Mouse (Mus musculus) mesoderm, embryonic 11.5 days (tissue): Measurements from ENCODE around the gene Rusc2.

ENCODE experiments used
- DNase-seq: peaks from one replicate; pipeline ENCODE4 v3.0.0-alpha.2; 2012; ENCODE audit warnings: low read depth, low spot score

The Rusc2 gene

DNA sequence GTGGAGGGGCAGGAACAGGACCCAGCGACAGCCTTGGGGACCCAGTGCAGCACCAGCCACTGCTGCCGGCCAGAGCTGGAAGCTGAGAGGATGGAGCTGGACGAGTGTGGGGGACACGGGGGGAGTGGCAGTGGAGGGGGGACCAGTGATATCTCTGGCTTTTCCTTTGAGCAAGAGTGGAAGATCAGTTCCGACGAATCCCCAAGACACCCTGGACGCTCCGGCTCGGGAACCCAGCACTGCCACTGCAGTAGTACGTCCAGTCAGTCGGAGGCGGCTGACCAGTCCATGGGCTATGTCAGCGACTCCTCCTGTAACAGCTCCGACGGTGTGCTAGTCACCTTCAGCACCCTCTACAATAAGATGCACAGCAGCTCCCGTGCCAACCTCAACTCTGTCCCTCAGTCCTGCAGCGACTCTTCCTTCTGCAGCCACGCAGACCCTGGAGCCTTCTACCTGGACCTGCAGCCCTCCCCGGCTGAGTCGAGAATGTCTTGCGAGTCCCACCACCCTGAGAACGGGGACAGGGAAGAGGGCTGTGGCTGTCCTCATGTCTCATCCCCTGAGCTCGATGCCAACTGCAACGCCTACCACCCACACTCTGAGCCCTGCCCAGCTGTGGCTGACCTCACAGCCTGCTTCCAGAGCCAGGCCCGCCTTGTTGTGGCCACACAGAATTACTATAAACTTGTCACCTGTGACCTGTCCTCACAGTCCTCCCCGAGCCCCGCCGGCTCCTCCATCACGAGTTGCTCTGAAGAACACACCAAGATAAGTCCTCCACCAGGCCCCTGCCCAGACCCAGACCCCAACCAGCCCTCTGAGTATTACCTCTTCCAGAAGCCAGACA is 33.7 kb downstream of the Rusc2 start:
- no peak for DNase-seq

DNA sequence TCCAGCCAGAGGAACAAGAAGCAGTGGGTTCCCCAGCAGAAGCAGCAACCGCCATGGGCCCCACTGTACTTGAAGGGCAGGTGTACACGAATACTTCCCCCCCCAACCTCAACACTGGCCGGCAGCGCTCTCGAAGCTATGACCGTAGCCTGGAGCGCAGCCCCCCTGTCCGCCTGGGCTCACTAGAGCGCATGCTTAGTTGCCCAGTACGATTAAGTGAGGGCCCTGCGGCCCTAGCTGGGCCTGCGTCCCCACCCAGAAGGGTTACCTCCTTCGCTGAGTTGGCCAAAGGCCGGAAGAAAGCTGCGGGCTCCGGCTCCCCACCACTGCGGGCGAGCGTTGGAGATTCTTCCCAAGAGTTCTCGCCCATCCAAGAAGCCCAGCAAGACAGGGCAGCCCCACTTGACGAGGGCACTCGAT is 34.3 kb downstream of the Rusc2 start:
- no peak for DNase-seq

DNA sequence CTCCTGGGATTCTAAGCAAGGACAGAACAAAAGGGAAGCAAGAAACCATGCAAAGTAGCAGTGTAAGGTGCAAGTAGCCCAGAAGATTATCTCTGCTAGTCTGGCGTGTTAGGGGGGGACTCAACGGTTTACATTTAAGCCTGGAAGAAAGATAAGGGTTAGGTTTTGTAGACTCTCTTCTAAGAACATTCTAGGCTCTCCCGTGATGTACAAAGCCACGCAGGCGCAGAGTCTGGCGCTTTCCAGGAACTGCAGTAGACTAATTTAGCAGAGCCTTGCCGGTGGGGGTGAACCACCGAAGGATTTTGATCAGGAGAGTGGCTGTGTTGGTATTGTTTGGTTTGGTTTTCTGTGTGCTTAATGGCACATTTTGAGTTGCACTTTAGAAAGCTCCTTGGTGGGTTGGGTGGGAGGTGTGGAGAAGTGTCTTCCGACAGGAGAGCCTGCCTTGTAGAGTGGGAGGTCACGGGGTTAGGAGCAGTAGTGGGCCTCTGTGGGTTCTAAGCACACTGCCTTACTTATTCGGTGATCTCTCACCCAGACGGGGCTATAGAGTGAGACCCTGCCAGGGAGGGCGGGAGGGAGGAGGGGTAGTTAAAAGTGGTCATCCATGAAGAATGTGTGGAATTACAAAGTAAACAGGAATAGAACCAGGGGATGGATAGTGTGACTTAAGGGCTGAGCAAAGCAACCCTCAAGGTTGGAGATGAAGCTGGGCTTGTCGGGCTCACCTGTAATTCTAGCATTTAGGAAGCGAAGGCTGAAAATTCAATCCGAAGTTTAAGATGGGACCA is 35.7 kb downstream of the Rusc2 start:
- DNase-seq = no peak

DNA sequence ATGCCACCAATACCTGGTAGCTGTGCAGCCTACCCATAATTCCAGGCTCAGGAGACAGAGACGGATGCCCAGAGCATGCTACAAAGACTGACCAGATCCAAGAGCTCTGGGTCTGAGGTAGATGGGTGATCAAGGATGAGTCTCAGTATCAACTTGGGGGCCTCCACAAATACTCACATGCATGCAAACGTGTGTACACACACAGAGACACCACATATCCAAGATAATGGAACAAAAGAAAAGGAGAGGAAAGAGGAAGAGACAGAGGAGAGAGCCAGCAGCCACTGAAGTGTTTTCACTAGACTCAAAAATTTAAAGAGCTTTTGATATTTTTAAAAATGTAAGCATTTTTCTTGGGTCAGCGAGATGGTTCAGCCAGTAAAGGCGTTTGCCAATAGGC is 36.7 kb downstream of the Rusc2 start:
- DNase-seq = no peak

DNA sequence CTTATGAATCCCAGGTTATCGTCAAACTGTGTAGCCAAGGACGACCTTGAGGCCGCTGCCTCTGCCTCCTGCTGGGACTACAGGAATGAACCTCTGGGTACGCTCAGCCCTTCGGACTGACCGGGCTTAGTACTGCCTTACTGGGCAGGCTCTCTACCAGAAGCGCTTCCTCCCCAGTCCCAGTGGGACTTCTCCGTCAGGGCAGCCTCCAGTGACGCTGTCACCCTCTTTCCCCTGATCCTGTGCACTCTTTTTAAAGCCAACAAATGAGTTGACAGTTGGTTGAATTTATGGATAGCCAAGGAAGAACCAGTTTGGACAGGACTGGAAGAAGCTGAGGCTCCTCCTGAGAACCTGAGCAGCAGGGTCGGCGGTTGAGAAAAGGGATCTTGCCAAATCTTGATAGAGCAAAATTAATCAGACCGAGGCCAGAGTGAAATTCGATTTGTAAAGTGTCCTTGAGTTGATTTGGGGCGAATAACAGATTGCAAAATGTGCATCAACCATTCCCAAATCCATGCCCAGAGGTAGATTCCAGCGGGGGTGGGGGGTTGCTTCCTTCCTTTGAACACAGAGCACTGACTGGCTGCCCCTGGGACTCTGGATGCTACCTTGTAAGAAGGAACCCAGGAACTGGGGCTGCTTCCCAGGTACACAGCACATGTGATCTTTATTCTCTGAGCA is 37.3 kb downstream of the Rusc2 start:
- no peak for DNase-seq

DNA sequence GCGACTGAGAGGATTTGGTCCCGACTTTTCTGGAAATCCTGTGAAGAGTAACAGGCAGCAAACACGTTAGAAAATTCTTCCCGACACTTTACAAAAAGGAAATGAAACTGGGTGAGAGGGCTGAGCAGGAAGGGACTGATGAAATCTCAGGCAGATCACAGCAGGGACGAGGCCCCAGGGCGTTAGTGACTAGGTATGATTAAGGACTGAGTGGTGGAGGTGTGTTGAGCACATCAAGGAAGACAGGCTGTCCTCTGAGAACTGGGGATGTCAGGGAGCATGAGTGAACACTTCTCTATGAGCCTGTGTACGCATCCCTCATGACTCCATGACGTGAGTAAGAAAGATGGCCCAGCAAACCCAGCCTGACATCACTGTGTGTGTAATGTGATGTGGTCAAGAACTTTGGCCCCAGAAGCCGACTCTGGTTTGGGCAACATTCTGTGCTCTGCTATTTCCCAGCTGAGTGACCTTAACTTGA is 38.1 kb downstream of the Rusc2 start:
- no peak for DNase-seq

DNA sequence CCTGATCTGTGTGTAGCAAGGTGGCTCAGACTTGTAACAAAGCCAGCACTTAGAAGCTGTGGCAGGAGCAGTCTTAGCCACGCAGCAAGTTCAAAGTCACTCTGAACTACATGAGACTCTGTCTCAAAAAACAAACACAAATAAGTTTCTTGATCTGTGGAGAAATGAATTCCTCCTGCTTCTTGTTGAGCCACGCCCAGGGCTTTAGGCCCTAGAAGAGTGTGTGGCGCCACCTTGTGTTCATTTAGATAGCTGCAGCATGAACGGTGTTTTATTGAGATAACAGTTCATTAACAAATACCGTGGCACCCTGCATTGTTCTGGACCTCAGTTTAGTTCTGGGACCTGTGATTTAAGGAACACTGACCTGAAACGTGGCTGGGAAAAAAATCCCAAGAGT is 38.5 kb downstream of the Rusc2 start:
- peak; percentile 86 for DNase-seq

DNA sequence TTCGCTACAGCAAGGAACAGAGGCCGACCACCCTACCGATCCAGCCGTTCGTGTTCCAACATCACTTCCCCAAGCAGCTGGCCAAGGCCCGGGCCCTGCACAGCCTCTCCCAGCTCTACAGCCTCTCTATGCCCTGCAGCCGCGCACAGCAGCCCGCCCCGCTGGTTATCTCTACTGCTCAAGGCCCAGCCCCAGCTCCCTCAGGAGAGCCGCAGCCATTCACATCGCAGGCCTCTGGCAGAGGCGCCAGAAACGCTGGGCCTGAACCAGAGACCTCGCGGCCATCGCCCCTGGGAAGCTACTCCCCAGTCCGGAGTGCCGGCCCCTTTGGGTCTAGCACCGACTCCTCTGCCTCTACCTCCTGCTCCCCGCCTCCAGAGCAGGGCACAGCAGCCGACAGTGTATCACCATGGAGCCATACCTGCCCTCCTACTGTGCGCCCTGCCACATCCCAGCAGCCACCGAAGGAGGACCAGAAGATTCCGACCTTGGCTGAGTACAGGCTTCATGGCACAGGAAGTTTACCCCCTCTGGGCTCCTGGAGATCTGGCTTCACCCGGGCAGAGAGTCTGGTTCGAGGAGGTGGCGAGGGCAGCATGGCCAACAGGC is 40.0 kb downstream of the Rusc2 start:
- no peak for DNase-seq

DNA sequence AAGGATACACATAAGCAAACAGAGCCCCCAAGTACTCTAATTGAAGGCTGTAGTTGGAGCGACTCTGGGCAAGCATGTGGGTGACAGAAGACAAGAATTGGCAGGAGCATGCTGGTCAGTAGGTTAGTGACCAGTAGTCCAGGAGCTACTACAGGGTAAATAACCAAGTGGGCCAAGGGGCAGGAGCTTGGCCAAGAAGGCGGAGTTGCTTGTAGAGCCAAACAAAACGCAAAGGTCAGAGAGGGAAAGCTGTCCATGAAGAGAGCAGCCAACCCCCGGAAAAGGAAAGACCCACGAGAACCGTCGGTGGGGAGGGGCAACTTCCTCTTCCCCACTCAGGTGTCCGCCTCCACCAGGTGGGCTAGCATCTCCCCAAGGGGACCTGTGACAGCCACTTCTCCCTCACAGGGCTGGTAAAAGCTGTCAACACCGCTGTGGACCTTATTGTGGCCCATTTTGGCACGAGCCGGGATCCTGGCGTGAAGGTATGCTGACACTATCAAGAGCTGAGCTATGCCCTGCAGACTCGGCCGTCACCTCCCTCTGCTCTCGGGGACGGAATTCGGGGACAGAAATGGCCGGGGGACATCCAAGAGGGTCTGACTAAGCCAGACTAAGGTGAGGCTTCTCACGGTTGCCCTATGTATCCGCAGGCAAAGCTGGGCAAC is 41.6 kb downstream of the Rusc2 start:
- no peak for DNase-seq

DNA sequence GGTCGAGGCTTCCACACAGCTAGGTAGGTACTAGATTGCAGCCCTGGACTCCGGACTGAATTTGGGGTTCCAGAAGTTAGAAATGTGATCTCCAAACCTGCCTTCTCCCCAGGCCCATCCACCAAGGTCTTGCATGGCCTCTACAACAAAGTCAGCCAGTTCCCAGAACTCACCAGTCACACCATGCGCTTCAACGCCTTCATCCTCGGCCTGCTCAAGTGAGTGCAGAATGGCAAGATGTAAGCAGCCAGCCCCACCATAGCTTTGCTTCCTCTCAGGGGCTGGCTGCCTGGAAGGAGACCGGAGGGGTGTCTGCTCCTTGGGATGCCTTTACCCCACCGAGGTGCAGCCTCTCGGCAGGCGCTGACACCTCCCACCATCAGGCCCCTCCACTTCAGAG is 42.3 kb downstream of the Rusc2 start:
- DNase-seq = no peak

DNA sequence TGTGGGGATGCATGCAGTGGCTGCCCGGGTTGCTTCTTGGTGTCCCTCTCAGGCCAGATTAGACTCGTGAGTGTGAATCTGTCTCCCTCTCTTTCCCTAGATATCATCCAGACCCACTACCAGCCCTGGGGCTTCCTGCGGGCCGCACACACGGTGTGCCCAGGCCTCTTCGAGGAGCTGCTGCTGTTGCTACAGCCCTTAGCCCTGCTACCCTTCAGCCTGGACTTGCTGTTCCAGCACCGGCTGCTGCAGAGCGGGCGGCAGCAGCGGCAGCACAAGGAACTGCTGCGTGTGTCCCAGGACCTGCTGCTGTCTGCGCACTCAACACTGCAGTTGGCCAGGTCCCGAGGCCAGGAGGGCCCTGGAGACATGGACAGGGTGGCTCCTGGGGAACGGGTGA is 43.4 kb downstream of the Rusc2 start:
- no peak for DNase-seq

DNA sequence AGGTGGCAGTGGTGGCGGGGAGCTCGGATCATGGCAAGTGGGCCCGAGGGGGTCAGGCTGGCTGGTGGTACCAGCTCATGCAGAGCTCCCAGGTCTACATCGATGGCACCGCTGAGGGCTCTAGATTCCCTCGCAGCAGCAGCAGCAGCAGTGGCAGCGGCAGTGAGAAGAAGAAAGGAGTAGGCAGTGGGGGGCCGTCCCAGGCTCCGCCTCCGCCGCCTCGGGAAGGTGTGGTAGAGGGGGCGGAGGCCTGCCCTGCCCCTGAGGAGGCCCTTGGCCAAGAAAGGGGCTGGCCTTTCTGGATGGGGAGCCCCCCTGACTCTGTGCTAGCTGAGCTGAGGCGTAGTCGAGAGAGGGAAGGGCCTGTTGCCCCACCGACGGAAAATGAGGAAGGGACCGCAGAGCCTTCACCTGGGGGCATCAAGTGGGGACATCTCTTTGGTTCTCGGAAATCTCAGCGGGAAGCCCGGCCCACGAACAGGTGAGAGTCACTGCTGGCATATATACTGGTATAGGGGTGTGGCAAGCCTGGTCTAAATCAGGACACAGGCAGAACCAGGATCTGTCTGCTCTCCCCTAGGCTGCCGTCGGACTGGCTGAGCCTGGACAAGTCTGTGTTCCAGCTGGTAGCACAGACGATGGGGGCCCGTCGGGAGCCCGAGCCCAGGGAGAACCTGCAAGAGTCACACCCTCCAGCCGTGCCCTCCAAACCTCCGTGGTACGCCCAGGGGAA is 44.0 kb downstream of the Rusc2 start:
- DNase-seq = no peak

DNA sequence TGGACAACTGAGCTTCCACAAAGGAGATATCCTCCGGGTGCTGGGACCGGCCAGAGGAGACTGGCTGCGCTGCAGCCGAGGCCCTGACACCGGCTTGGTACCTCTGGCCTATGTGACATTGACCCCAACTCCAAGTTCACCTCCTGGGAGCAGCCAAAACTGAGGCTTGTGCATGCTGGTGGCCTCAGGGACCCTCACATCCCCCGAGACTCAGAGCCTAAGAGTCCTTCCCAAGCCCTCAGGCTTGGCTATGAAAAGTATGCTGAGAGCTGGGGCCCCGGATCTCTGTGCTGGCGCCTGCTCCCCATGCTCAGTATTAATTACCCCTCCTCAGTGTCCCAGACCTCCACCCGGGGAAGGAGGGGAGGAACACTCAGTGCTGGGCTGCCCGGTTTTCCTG is 44.7 kb downstream of the Rusc2 start:
- DNase-seq = no peak

DNA sequence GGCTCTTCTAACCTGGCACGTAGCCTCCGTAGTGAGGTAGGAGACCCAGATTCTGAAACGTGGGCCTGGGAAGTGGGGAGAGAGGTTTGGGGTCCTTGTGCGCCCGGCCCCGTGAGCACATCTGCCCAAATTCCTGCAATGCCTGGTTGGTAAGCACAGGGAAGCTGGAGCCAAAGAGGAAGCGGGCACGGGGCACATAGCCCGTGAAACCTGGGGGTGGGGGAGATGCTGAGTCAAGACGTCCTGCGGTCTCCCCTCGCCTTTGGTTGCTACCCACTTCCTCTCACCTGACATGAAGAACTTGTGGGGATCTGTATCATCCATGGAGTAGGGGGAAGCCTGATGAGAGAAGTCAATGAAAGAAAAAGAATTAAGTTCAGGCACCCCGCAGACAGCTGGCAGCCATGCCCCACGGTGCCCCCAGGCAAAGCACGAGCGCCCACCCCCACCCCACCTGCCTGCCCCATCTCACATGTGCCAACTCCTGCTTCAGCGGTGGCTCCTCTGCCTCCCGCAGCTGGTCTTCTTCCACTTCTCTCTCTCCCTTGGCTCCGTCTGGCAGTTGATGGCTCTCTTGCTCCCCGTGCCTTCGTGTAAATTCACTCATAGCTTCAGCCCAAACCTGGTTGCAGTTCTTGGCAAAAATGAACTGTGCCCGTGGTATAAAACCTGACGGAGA is 45.9 kb downstream of the Rusc2 start:
- no peak for DNase-seq

DNA sequence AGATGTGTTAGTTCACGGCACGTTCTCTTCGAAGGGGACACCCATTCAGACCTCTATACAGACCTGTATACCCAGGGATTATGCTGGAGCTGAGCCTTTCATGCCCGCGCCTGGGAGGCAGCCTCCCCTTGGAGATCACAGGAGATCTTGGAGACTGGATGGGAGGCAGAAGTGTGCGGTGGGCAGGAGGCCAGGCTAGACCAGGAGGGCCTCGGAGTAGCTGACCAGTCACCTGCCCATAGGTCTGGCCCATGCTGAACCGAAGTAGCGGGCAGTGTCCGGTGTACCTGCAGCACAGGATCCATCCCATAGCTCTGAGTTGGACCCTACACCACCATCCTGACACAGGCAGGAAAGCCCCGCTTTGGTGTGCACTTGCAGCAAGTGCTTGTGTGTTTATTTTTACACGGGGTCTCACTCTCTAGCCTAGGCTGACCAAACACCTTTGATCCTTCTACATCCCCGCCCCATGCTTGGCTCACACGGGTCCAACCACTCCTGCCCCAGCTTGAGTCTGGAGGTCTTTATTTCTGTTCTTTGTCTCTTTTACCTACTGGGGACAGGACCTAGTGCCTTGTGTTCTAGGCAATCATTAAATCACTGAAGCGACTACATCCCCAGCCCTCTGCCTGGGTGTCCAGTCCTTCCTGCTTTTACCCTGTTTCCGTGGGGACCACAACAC is 46.5 kb downstream of the Rusc2 start:
- DNase-seq = peak; percentile 53

DNA sequence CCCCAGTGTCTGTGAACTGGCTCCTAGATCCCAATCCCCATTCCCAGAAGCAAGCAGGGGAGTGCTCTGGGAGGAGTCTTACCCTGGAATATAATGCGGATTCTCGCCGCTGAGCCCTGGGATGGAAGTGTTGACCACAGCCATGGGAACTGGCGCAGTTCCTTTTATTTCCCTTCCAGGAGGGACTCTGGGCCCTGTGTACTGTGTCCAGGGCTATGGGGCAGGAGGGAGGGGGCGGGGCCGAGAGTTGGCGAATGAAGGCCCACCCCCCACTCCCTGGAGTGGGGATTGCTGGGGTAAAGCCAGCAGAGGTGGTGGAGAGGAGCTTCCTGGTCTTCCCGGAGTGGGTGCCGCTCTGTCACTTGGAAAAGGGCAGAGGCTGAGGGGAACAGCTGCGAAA is 47.2 kb downstream of the Rusc2 start, which contains the start of gene Fam166b:
Fam166b (minus strand) TSS at position 189 of the 400 bp plus-strand sequence.
- DNase-seq = no peak

DNA sequence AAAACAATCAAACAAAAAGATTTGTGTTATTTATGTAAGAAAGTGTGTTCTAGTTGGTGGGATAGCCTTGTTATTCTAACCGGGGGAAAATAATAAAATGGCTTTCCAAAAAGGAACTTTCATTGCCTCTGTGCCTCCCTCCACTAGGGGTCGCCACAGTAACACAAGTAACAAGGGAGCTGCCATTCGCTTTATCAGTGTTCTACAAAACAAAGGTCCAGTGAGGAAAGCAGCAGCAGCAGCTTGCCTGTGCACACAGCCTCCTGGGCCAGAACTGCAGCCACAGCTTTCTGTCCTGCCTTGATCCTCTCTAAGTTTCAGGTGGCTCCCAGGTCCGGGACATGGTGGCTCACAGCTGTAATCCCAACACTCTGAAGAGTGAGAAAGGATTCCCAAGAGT is 49.9 kb downstream of the Rusc2 start:
- peak; percentile 93 for DNase-seq

DNA sequence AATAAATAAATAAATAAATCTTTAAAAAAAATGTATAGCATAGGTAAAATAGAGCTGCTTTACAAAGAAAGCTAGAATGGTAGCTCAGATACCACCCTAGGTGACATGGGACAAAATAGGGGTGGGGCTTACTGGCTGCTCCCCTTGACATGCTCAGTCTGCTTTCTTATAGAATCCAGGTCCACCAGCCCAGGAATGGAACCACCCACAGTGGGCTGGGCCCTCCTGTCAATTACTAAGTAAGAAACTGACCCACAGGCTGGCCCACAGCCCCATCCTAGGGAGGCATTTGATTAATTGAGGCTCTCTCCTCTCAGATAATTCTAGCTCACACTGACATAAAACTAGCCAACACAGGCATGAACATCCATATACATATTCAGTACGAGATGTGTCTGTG is 51.1 kb downstream of the Rusc2 start:
- DNase-seq = no peak

DNA sequence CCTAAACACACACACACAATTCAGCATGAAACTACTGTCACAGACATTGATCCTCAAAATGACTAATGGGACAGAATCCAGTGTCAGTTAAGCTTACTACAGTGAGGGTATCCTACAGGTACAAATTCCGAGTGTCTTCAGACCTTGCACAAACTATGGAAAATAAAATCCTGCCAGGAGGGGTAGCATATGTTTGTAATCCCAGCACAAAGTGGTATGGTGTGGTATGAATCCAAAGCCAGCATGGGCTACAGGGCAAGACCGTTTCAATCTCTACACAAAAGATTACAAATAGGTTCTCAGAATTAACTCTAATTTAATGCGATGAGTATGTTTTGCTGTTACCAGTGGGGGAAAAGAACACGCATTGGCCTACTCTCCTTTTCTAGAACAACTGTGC is 59.9 kb downstream of the Rusc2 start, which contains the start of gene Tesk1:
Tesk1 (plus strand) TSS at position 301 of the 400 bp plus-strand sequence.
- DNase-seq = no peak
